Mouse (Mus musculus) hindbrain, embryonic 12.5 days (tissue): Measurements from ENCODE around the gene Epm2a. TPM values are rescaled to one million over a fixed set of nuclear protein-coding genes. Genes with fewer than 3 reads are reported as not detected.
A peak's percentile ranks its signal among the peaks of the same experiment; 100 is the strongest.
"Not testable (repeated sequence)": the region's sequence is repeated elsewhere in the genome, so short reads cannot be mapped to it uniquely, and the experiment has no call there.

Experiments
- ATAC-seq: fragments of 200-750 bp; cut with Nextera tagmentation; 2 replicates; pipeline ENCODE4 v1.8.0; 2017; ENCODE audit warnings: moderate TSS enrichment; ENCODE audit not compliant: low FRiP score
- H3K27ac ChIP-seq: fragments of 300-500 bp; sonication (generic); 2 replicates; pipeline ENCODE4 v1.5.1; 2016; ENCODE audit warnings: mild to moderate bottlenecking
- H3K27me3 ChIP-seq: fragments of 300-500 bp; sonication (generic); 2 replicates; pipeline ENCODE4 v1.6.1; 2016; ENCODE audit warnings: mild to moderate bottlenecking
- H3K36me3 ChIP-seq: fragments of 300-500 bp; sonication (generic); 2 replicates; pipeline ENCODE4 v1.6.1; 2016; ENCODE audit warnings: mild to moderate bottlenecking
- H3K4me1 ChIP-seq: fragments of 300-500 bp; sonication (generic); 2 replicates; pipeline ENCODE4 v1.6.1; 2016
- H3K4me2 ChIP-seq: fragments of 300-500 bp; sonication (generic); replicated peaks from 2 replicates; pipeline ENCODE4 v1.6.1; 2016; ENCODE audit warnings: mild to moderate bottlenecking
- H3K4me3 ChIP-seq: fragments of 300-500 bp; sonication (generic); 2 replicates; pipeline ENCODE4 v1.5.1; 2016; ENCODE audit warnings: mild to moderate bottlenecking
- H3K9ac ChIP-seq: fragments of 300-500 bp; sonication (generic); 2 replicates; pipeline ENCODE4 v1.6.1; 2016; ENCODE audit warnings: mild to moderate bottlenecking, moderate library complexity
- H3K9me3 ChIP-seq: fragments of 300-500 bp; sonication (generic); replicated peaks from 2 replicates; pipeline ENCODE4 v1.6.1; 2016; ENCODE audit warnings: mild to moderate bottlenecking
- WGBS: fragments of 180-500 bp; shearing (Covaris S2); methylation state at CpG from one replicate; pipeline ENCODE4 v1.1.7; 2016; 5-methylcytosine and 5-hydroxymethylcytosine counted together
- polyA plus RNA-seq: library from polyadenylated mRNA; unstranded; fragments of >200 nt; fragmentation: Nextera tagmentation; extraction: Ambion mirVana; gene quantifications from 2 replicates; pipeline ENCODE4 v1.2.1, GENCODE M21; 2016

Epm2a gene
- polyA plus RNA-seq, 1 experiment from 2014 or later = 1.2 TPM

- no peak overlapping the region for H3K4me2 ChIP-seq
- H3K4me3 ChIP-seq = no peak overlapping the region
- no peaks in the 10 kb centered on the region for H3K36me3 ChIP-seq
- 80% methylated on average over 18 of the region's 18 CpGs for WGBS
- no peak overlapping the region for H3K27ac ChIP-seq
- no peak for ATAC-seq
- no peaks in the 10 kb centered on the region for H3K4me1 ChIP-seq
- H3K9ac ChIP-seq = no peak overlapping the region
- no peaks in the 10 kb centered on the region; the same call in 1 of the 2 replicates for H3K9me3 ChIP-seq
- H3K27me3 ChIP-seq = no peaks in the 10 kb centered on the region
These were observed 1.6 kb downstream of the Epm2a start for GRCm38 (mm10) chr10:11344536-11345468.

- not testable (repeated sequence) for H3K9ac ChIP-seq, H3K4me1 ChIP-seq, H3K4me2 ChIP-seq, H3K36me3 ChIP-seq, H3K27ac ChIP-seq, ATAC-seq, H3K4me3 ChIP-seq, H3K27me3 ChIP-seq, H3K9me3 ChIP-seq
- WGBS = 88% methylated on average over 3 of the region's 3 CpGs
These were observed 7.2 kb downstream of the Epm2a start for GRCm38 (mm10) chr10:11350243-11350974.

GRCm38 (mm10) chr10:11354609-11355008 is 11.4 kb downstream of the Epm2a start:
- H3K4me2 ChIP-seq = no peak overlapping the region
- H3K4me3 ChIP-seq = no peak overlapping the region
- H3K4me1 ChIP-seq = no peaks in the 10 kb centered on the region
- no peaks in the 10 kb centered on the region for H3K36me3 ChIP-seq
- H3K9me3 ChIP-seq = 0 out of 2 replicates have a peak, but pooled peaks cover 4% of the 10 kb centered on the region
- no peak overlapping the region for H3K27ac ChIP-seq
- 89% methylated on average over 8 of the region's 8 CpGs for WGBS
- H3K9ac ChIP-seq = no peak overlapping the region
- no peaks in the 10 kb centered on the region for H3K27me3 ChIP-seq
- ATAC-seq = no peak

- 64% methylated on average over 5 of the region's 5 CpGs for WGBS
- 0 out of 2 replicates have a peak, but pooled peaks cover 4% of the 10 kb centered on the region for H3K9me3 ChIP-seq
These were observed 18.9 kb downstream of the Epm2a start for GRCm38 (mm10) chr10:11361985-11362692.

GRCm38 (mm10) chr10:11362896-11363487 is 19.8 kb downstream of the Epm2a start:
- Histone ChIP-seq H3K4me3 (no peak overlapping the region), H3K9ac (no peak overlapping the region), H3K27ac (no peak overlapping the region), H3K36me3 (no peaks in the 10 kb centered on the region), H3K9me3 (0 out of 2 replicates have a peak, but pooled peaks cover 2% of the 10 kb centered on the region), H3K4me1 (no peaks in the 10 kb centered on the region), H3K4me2 (no peak overlapping the region), H3K27me3 (no peaks in the 10 kb centered on the region)
- ATAC-seq = no peak
- WGBS = 79% methylated on average over 12 of the region's 12 CpGs

More at GRCm38 (mm10) chr10:11361985-11362692, 18.9 kb downstream of the Epm2a start:
- no peaks in the 10 kb centered on the region for H3K36me3 ChIP-seq
- no peaks in the 10 kb centered on the region for H3K27me3 ChIP-seq
- peak; percentile 35; the same call in 1 of the 2 replicates for ATAC-seq
- H3K4me2 ChIP-seq = no peak overlapping the region
- no peaks in the 10 kb centered on the region for H3K4me1 ChIP-seq
- no peak overlapping the region for H3K9ac ChIP-seq
- H3K27ac ChIP-seq = no peak overlapping the region
- no peak overlapping the region for H3K4me3 ChIP-seq

GRCm38 (mm10) chr10:11381302-11381701 is 38.1 kb downstream of the Epm2a start:
- Histone ChIP-seq H3K4me2 (no peak overlapping the region), H3K4me1 (no peaks in the 10 kb centered on the region), H3K4me3 (no peak overlapping the region), H3K27ac (no peak overlapping the region), H3K9me3 (no peaks in the 10 kb centered on the region), H3K9ac (no peak overlapping the region), H3K27me3 (no peaks in the 10 kb centered on the region), H3K36me3 (no peaks in the 10 kb centered on the region)
- ATAC-seq = no peak
- WGBS = 73% methylated on average over 2 of the region's 2 CpGs

GRCm38 (mm10) chr10:11410926-11411325 is 67.7 kb downstream of the Epm2a start:
- Histone ChIP-seq H3K9ac (no peak overlapping the region), H3K27ac (no peak overlapping the region), H3K27me3 (no peaks in the 10 kb centered on the region), H3K4me1 (no peaks in the 10 kb centered on the region), H3K4me3 (no peak overlapping the region), H3K4me2 (no peak overlapping the region), H3K9me3 (no peaks in the 10 kb centered on the region), H3K36me3 (no peaks in the 10 kb centered on the region)
- no peak for ATAC-seq
- WGBS = 92% methylated on average over 5 of the region's 5 CpGs

- 93% methylated on average over 3 of the region's 3 CpGs for WGBS
- no peak for ATAC-seq
These were observed 76.9 kb downstream of the Epm2a start for GRCm38 (mm10) chr10:11420071-11420470.

GRCm38 (mm10) chr10:11429059-11429812 is 86.0 kb downstream of the Epm2a start:
- whole genome bisulfite sequencing = 66% methylated on average over 12 of the region's 12 CpGs
- H3K9ac ChIP-seq = no peak overlapping the region
- H3K4me2 ChIP-seq = no peak overlapping the region
- ATAC-seq = no peak
- no peak overlapping the region for H3K4me3 ChIP-seq
- H3K4me1 ChIP-seq = no peaks in the 10 kb centered on the region
- H3K27ac ChIP-seq = no peak overlapping the region
- H3K36me3 ChIP-seq = no peaks in the 10 kb centered on the region
- no peaks in the 10 kb centered on the region for H3K9me3 ChIP-seq
- no peaks in the 10 kb centered on the region for H3K27me3 ChIP-seq

More at GRCm38 (mm10) chr10:11420071-11420470, 76.9 kb downstream of the Epm2a start:
- Histone ChIP-seq H3K4me2 (no peak overlapping the region), H3K9ac (no peak overlapping the region), H3K27me3 (no peaks in the 10 kb centered on the region), H3K4me1 (no peaks in the 10 kb centered on the region), H3K27ac (no peak overlapping the region), H3K36me3 (no peaks in the 10 kb centered on the region), H3K4me3 (no peak overlapping the region), H3K9me3 (no peaks in the 10 kb centered on the region)

- Histone ChIP-seq H3K36me3 (no peaks in the 10 kb centered on the region), H3K9me3 (no peaks in the 10 kb centered on the region), H3K4me3 (no peak overlapping the region), H3K4me1 (no peaks in the 10 kb centered on the region), H3K27me3 (no peaks in the 10 kb centered on the region), H3K4me2 (no peak overlapping the region), H3K27ac (no peak overlapping the region), H3K9ac (no peak overlapping the region)
- WGBS = 81% methylated on average over 1 of the region's 1 CpGs
- ATAC-seq = no peak
These were observed 93.8 kb downstream of the Epm2a start for GRCm38 (mm10) chr10:11436961-11437360.

GRCm38 (mm10) chr10:11438461-11438860 is 95.3 kb downstream of the Epm2a start:
- ATAC-seq = no peak
- H3K27me3 ChIP-seq = no peaks in the 10 kb centered on the region
- no peaks in the 10 kb centered on the region for H3K4me1 ChIP-seq
- no peak overlapping the region for H3K9ac ChIP-seq
- no peak overlapping the region for H3K4me2 ChIP-seq
- no peaks in the 10 kb centered on the region for H3K9me3 ChIP-seq
- WGBS = 92% methylated on average over 10 of the region's 10 CpGs
- H3K4me3 ChIP-seq = no peak overlapping the region
- no peak overlapping the region for H3K27ac ChIP-seq
- H3K36me3 ChIP-seq = no peaks in the 10 kb centered on the region
